Mouse (Mus musculus) neutrophil, adult 5-6 weeks (primary cell): ENCODE data around the gene Gpr142. TPM values are rescaled to one million over a fixed set of nuclear protein-coding genes. Genes with fewer than 3 reads are reported as not detected.
A peak's percentile ranks its signal among the peaks of the same experiment; 100 is the strongest.

Experiments used
- ATAC-seq: fragments of 151-379, 151-347 bp; 2 replicates; pipeline ENCODE4 v1.8.0; 2017; ENCODE audit warnings: mild to moderate bottlenecking, moderate TSS enrichment; ENCODE audit not compliant: insufficient number of reproducible peaks, poor library complexity, low FRiP score, severe bottlenecking; ENCODE audit errors: extremely low read depth
- total RNA-seq: library from RNA; stranded (forward); fragments of 200-1000 nt; gene quantifications from 2 replicates; pipeline ENCODE4 v1.2.3, GENCODE M21; 2017

Gene Gpr142
- total RNA-seq, 1 experiment from 2014 or later: not detected

DNA sequence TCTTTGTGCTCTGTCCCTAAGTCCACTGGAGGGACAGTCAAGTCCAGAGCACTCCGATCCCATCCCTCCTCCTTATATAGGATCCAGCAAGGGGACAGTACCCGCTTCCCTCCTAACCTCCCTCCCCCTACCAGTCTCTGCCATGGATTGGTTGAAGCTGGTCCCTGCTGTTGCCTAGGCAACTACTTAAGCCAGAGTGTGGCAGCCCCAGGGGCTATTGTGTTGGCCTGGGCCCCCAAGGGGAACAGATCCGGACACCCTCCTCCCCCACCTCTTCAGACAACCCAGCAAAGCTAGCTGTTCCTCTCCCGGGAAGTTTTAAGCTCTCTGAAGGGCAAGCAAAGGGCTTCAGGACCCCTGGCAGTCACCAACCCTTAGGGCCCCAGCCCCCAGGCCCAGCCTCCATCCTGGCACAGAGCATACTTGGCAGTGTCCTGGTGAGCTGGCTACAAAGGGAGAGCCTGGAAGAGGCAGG lies 2.8 kb upstream of the Gpr142 start, which contains the start of gene Btbd17:
Btbd17 (minus strand) TSS at position 98 of the 475 bp plus-strand sequence.
- no peak for ATAC-seq

DNA sequence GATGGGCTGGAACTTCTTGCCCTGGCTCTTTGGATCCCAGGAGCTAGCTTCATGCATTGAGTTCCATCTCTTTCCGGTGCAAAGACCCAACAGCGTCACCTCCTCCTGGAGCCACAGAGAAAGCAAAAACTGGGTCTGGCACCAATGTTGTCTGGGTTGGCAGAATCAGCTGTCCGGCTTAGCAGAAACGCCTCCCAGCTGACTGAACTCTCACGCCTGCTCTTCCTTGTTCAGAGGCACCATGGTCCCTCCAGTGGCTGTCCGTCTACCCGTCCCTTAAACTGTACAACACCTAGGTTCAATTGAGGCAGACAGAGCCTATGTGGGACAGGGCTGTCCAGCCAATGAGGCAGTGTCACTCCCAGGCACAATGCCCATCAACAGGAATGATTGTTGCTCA lies 1.5 kb upstream of the Gpr142 start:
- no peak for ATAC-seq

DNA sequence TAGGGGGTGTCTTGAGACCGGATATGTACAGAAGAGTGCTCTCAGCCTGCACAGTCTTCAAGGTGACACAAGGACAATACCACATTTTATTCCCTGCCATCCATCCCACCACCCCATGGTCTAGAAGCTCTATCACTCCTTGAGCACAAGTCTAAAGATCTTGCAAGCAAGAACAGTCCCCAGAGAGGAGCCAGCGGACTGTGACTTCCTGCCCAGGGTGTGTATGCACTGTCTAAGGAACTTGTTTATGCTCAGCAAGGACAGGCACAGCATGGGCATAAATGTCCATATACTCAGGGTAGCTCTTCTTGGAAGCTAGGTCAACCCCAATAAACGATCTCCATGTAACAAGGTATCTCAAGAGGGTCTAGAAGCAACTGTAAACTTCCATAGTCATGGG lies 743 bp upstream of the Gpr142 start:
- ATAC-seq: peak; percentile 47; the same call in 1 of the 2 replicates

DNA sequence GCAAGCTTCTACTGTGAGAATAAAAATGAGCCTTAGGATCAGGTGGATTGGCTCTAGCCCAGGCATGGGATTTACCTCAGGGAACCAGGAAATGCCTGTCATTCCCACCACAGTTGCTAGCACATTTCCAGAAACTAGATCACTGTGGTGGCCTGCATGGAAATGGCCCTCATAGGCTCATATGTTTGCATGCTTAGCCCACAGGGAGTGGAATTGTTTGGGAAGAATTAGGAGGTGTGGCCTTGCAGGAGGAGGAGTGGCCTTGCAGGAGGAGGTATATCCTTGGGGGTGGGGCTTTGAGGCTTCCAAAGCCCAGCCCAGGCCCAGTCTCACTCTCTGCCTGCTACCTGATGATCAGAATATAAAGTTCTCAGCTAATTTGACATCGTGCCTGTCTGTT lies 3.2 kb downstream of the Gpr142 start:
- ATAC-seq: no peak

DNA sequence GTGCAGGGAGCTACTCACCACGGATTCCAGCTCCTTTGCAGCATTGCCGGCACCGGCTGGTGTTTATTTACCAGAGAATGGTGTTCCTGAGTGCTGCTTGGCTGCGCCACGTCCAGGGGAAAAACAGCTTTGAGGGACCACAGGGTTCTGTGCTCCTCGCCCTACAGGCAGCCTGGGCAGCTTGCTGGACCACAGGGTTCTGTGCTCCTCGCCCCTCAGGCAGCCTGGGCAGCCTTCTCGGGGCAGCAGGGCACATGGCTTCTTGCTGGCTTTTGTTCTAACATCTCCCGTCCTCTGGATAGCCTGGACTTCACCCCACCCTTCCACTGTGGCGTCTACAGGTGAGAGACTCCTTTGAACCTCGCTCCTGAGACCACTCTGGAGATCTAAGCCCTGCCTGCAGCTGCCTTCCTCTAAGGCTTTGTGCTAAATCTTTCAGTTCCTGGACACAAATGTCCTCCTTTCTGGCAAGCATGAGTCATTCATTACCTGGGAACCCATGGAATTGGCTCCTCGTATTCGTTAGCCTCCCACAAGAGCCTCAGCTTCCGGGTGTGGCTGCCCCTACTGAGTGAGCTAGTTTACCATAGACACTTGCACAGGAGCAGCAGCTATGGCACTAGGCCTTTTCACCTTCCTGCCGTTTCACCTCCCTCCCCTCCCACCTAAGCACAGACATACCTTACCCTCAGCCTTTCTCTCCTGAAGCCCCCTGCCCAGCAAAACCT lies 4.0 kb downstream of the Gpr142 start:
- no peak for ATAC-seq

DNA sequence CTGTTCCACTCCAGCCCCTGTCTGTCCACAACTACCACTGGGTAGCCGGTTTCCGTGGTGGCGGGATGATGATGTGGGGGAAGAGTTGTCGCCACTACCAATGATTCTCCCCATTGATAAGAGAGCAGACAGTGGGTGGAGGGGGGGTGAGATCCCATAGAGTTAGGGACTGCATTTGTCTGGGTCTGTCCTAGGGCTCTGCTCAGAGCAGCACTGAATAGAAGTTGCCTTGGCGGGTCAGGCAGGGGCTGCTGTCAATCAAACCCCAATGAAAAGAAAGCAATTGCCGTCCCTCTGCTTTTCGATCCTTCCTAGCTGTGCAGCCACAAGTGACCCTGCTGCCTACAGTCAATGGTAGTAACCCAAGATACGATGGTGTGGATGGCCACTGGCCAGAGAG lies 5.3 kb downstream of the Gpr142 start:
- ATAC-seq: no peak

DNA sequence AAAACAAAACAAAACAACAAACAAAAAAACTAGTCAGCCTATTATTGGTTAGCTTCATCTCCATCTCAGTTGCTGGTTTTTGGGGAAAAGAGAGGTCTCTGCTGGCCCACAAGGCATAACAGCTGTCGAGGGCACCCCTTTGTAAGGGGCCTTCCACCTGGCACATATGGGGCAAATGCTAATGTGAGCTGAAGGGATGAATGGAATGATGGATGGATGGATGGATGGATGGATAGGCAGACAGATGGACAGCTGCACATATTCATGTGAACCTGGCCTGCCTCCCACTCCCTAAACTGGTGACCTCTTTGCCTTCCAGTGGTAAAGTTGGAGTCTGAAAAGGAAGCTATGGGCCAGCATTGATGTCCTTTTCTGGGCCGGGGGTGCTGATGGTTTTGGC lies 8.3 kb downstream of the Gpr142 start:
- ATAC-seq: no peak

DNA sequence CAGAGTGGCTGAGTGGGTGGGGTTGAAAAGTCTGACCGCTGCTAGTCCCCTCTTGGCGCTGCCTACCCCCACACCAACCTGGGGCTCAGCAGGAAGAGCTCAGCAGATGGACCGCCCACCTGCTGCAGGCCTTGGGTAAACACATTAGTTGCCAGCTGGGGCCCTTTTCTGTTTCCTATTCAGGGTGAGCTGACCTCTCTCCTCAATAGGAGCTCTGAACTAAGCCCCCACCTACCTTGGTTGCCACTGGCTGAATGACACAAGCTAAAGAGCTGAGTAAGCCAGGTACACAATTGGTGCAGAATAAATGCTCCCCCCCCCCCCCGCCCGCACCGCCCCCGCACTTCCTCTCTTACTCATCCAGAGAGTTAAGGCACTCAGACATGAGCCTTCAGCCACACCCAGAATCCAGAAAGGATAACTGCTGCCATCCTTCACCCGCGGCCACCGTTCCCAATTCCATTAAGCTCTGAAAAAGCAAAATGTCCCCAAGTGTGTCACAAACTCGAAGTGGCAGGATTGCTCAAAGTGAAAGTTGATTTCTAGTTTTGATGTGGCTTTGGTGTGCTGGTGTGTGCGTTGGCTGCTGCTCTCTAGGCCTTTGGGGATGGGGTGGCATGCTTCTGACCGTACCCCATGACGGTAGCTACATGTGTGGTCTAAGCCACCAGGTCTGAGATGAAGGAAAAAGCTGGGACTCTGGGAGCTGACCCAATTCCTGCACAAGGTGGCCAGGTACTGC lies 9.1 kb downstream of the Gpr142 start:
- peak; percentile 16; the same call in 1 of the 2 replicates for ATAC-seq

DNA sequence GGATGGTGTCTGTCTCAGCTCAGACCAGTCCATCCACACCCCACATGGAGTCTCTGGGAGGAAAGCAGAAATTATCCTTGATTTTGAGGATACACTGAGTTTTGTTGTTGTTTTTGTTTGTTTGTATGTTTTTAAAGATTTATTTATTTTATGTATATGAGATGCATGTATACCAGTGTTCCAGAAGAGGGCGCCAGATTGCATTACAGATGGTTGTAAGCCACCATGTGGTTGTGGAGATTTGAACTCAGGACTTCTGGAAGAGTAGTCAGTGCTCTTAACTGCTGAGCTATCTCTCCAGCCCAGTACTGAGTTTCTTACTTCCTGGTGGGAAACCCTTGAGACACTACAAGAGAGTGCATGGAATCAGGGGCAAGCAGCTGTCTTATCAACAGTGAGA lies 10.6 kb downstream of the Gpr142 start:
- no peak for ATAC-seq

DNA sequence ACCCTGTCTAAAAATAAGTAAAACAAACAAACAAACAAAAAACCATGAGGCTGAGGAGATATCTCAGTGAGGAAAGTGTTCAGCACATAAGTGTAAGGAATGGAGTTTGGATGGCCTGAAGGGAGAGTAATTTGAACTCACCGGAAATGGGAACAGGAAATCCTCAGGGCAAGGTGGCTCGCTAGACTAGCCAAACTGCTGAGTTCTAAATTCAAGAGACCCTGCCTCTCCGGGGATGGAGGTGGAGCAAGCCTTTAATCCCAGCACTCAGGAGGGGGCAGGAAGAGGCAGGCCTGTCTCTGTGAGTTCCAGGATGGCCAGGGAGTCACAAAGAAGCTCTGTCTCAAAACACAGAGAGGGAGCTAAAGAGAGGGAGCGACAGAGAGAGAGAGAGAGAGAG lies 11.6 kb downstream of the Gpr142 start:
- ATAC-seq: no peak

DNA sequence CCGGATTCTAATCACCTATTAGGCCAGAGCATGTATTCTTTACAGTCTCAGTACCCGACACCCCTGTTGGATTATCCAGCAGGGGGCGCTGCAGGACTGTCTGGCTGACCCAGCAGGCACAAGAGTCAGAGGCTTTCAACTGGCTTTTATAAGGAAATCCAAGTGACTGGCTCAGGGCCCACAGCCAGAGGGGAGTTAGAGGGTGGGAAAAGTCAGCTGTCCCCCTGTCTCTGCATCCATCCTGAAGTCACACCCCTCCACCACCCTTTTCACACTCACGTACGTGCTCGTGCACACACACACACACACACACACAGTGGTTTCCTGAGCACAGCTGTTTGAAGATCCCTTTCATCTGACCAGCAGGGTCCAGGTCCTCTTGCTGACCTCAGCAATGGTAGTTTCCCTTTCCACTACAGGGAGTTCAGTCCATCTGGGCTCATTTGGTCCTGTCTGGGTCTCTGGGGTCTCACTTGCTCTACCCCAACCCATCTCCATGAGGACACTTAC lies 14.1 kb downstream of the Gpr142 start:
- peak; percentile 66 for ATAC-seq

DNA sequence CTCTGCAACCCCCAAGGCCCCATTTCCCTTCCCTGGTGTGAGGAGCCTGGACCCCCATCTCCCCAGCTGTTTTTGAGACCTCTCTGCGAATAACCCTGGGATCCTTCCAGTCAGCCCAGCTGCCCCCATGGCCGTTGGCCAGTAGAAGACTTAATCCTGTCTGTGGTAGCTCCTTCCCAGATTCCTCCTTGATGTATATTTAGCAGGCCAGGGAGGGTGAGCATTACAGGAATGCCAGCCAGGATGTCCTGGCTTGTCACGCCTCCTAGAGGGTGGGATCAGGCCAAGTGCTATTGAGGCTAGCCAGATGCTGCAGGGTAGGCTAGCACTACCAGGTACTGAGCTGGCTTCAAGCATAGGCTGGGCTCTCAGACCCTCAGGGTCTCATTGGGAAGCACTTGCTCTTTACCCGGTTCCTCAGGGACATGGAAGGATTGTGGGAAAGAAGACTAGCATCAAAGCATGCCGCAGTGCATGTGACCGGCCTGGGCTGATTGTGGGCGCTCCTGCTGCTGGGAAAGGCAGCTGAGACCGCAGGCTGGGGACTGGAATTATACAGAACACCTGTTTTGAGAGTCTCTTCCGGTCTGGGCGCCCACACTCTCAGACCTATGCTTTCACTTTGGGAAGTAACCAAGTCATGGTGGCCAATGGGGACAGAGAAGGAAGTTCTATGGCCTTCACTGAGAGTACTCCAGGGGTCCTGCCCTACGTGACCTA lies 16.3 kb downstream of the Gpr142 start:
- 0 out of 2 replicates have a peak, but pooled peaks have one; percentile 17 for ATAC-seq

DNA sequence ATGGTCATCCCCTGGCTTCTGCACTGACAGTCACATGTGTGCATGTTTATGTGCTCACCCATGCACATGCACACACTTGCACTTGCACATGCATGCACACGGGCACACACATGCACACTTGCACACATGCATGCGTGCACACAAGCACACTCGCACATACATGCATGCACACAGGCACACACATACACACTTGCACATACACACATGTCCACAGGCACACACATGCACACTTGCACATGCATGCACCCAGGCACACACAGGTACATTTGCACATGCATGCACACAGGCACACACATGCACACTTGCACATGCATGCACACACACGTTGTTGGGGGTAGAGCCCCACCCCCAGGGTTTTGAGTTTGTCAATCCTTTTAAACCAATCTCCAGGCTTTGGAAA lies 18.2 kb downstream of the Gpr142 start:
- ATAC-seq: no peak

DNA sequence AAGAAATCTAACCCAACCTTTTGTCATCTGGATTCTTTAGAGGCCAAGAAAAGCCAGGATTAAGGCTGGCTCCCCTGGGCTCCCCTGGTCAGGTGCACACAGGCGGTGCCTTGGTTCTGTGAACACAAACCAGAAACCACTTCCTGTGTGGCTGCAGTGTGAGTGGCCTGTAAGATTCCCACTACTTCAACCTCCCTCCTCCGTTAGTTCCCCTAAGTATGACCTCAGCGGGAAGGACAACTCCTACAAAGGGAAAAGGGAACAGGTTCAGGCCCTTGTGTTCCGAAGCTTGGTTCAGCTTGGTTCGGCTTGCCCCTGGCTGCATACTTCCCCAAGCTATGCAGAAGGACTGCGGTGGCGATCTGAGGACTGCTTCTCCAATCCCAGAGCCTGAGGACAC lies 19.5 kb downstream of the Gpr142 start:
- ATAC-seq: 0 out of 2 replicates have a peak, but pooled peaks have one; percentile 10

DNA sequence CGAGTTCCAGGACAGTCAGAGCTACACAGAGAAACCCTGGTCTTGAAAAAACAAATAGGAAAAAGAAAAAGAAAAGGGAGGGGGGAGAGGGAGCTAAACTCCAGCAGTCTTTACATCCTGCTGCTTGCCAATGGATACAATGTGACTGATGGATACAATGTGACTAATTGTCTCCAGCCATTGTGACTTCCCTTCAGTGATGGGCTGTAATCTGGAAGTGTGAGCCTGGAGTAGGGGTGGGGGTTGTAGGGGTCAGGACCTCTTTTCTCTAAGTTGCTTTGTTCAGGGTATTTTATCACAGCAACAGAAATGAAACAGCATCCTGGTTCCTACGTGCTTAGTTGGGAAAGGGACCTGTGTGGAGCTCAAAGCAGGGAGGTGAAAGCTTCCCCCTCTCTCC lies 20.4 kb downstream of the Gpr142 start:
- no peak for ATAC-seq

DNA sequence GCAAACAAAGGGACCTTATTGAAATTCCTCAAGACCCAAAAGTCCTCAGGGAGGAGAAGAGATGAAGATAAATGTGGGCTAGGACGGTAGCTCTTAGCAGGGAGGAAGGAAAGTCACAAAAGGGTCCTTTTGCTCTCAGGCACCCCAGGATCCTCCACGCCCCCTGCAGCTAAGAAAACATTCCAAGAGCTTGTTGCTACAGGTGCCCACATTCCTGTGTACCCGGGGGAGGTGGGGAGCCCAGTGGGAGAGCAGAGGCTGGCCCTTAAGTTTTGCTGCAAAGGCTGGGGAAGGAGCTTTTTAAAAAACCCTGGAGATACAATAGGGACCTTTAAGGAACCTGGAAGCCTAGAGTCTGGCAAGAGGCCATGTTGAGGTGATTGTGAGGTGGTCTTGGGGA lies 21.7 kb downstream of the Gpr142 start:
- no peak for ATAC-seq

DNA sequence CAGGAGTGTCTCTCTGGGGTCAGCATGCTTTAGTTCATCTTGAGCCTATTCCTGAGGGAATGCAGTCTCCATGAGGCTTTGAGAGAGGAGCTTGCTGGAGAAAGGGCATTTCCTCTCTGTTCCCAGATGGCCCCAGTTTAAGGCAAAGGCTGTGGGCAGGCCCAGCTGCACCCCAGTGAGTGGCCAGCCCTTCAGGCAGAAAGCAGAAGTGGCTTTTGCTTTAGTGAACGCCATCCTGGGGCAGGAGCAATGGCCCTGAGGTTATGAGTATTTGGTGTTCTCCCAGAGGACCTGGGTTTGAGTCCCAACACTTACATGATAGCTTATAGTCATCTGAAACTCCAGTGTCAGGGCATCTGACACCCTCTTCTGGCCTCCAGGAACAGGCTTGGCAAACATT lies 22.6 kb downstream of the Gpr142 start:
- no peak for ATAC-seq

DNA sequence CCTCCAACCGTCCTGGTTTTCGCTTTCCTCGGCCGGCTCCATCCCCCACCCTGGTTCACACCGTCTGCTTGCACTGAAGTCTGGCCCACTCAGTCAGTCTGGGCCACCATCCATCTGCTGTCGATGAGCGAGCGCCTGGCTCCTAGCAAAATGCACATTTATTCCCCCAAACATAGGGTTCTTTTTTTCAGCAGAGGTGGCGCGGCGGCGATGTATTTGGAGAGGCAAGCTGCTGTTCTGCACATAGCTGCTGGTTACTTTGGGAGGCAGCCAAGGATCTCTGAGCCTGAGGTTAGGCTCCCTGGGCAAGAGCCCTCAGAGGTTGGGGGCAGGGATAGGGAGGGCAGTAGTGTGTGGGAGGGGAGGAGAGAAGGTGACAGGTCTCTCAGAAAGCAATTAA lies 24.0 kb downstream of the Gpr142 start:
- ATAC-seq: no peak

DNA sequence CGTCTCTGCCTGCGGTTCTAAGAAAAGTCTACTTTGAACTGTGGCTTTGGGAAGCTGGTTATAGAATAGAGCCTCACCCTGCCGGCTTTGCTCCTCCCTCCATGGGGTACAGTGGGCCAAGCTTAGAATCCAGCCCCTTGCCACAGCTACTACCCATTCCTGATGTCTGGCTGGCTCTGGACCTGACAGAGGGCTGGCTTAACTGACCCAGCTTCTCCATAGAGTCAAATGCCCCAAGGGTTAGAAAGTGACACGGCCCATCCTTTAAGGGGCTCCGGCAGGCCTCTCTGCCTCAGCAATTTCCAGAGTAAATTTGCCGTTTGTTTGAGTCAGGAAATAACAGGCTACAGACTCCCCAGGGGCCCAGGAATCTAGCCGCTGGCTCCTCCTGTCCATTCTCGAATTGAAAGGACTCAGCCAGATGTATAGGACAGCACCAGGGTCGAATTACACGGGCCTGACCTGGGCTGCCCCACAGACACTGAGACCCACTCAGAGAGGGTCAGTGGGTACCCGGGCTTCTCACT lies 24.5 kb downstream of the Gpr142 start:
- ATAC-seq: no peak
